Mouse (Mus musculus): Measurements from ENCODE around the gene Fam243. TPM values are rescaled to one million over a fixed set of nuclear protein-coding genes. Genes with fewer than 3 reads are reported as not detected.

Gene Fam243
- polyA plus RNA-seq, 1 experiment, result not detected

DNA sequence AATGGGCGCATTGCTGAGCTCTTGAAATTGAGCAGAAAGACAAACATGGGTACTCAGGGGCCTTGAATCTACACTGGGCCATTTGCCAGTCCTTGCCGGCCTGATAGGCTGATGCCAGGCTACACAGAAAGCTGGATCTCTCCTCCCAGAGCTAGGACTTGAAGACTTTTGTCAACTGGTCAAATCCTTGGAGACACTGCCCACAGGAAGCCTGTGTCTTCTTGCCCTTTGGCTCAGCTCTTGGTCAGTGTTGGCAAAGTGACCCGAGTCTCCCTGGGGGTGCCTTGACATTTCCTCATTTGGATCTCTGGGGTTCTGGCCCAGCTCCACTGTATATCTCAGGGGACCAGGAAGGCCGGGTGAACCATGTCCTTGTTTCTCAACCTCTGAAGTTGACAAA, 45.7 kb downstream of the Fam243 start:
- no peaks in the 10 kb centered on the region for H3K4me1 ChIP-seq (ENCODE audit: control insufficient read depth, insufficient read depth, insufficient read length, low read length)
- H3K27ac ChIP-seq (ENCODE audit: insufficient read depth, low read depth, low read length), result no peak overlapping the region
- H3K36me3 ChIP-seq (ENCODE audit: control insufficient read depth, insufficient read depth, low read length), result no peaks in the 10 kb centered on the region
- 67% methylated on average over 4 of the region's 4 CpGs for WGBS
- H3K4me3 ChIP-seq (ENCODE audit: low read depth, low read length), result no peak overlapping the region
- H3K27me3 ChIP-seq (ENCODE audit: control insufficient read depth, insufficient read depth, low read length), result no peaks in the 10 kb centered on the region
- TF ChIP-seq POLR2A (IDR thresholded peaks at IDR 0.05; ENCODE audit: low read depth, low read length) (no peak), CTCF (IDR thresholded peaks at IDR 0.05; ENCODE audit: extremely low read depth, insufficient read length, insufficient replicate concordance, low read depth, low read length) (no peak)

DNA sequence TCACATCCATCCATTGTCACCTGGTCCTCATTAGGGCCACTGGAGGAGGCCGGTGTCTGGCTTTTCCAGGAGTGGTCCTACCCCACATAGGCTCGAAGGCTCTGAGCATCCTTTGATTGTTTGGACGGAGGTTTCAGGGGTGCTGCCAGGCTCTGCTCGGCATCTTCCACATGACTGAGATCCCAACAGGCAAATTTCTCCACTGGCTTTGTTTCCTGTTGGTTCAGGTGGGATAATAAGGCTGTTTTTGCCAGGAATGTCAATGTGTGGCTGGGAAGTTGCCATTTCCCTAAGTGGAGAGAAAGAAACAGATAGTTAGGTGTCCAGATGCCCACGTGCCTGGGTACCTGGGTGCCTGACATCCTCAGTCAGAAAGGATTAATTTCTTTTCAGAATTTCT, 46.7 kb downstream of the Fam243 start:
- WGBS, result 86% methylated on average over 5 of the region's 5 CpGs
- no peak overlapping the region for H3K27ac ChIP-seq (ENCODE audit: insufficient read depth, low read depth, low read length)
- no peaks in the 10 kb centered on the region for H3K27me3 ChIP-seq (ENCODE audit: control insufficient read depth, insufficient read depth, low read length)
- no peak overlapping the region for H3K4me3 ChIP-seq (ENCODE audit: low read depth, low read length)
- no peaks in the 10 kb centered on the region for H3K36me3 ChIP-seq (ENCODE audit: control insufficient read depth, insufficient read depth, low read length)
- H3K4me1 ChIP-seq (ENCODE audit: control insufficient read depth, insufficient read depth, insufficient read length, low read length), result no peaks in the 10 kb centered on the region
- TF ChIP-seq POLR2A (IDR thresholded peaks at IDR 0.05; ENCODE audit: low read depth, low read length), result no peak
- no peak for TF ChIP-seq CTCF (IDR thresholded peaks at IDR 0.05; ENCODE audit: extremely low read depth, insufficient read length, insufficient replicate concordance, low read depth, low read length)

Other genes starting within 250 kb of the Fam243 start
- gene Kcne2, start 29.1 kb downstream of the Fam243 start, polyA plus RNA-seq (2012; rRNA removed), result not detected in 2 replicates
- 14.6 and 18.2 TPM in 2 replicates for gene Smim11, start 20.2 kb downstream of the Fam243 start, polyA plus RNA-seq (2012; rRNA removed)
- not detected in 2 replicates for gene Kcne1, start 38.0 kb upstream of the Fam243 start, polyA plus RNA-seq (2012; rRNA removed)
- 7.3 and 9.7 TPM in 2 replicates for gene Rcan1, start 149.4 kb upstream of the Fam243 start, polyA plus RNA-seq (2012; rRNA removed)
- gene Clic6, start 164.3 kb upstream of the Fam243 start, polyA plus RNA-seq (2012; rRNA removed), result 1.4 and 2.1 TPM in 2 replicates